Mouse (Mus musculus): ENCODE results near the gene Olfr784. TPM values are rescaled to one million over a fixed set of nuclear protein-coding genes. Genes with fewer than 3 reads are reported as not detected.
"Not testable (repeated sequence)": the region's sequence is repeated elsewhere in the genome, so short reads cannot be mapped to it uniquely, and the experiment has no call there.

Gene Olfr784
- 0.07 TPM in 1 of 2 replicates, not detected in the other for polyA plus RNA-seq (2014; fragmentation: Nextera tagmentation; extraction: Ambion mirVana)

DNA sequence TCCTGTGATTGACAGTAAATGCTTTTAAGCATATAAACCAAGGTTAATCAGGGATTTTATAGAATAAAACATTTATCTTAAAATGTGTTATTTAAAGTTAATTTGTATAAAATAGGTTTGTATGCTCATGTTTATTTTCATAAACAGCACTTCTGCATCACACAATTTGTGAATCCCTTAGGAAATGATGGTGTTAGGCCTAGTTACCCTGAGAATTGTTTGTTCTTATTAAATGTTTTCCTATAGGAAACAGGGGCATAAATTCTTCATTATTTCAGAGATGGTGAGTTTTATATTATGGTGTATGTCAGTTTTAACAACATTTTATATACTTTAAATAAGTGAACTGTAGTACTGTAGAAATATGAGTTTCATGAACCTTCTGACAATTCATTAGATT is at the start of gene Olfr784:
Olfr784 (plus strand) TSS at position 301 of the 400 bp plus-strand sequence.
- no peaks in the 10 kb centered on the region for H3K4me1 ChIP-seq (ENCODE audit: control insufficient read depth, insufficient read depth, low read length)
- H3K9ac ChIP-seq (ENCODE audit: low read depth, low read length), result no peak within 1 kb of the TSS
- no peaks in the 10 kb centered on the region for H3K27me3 ChIP-seq (ENCODE audit: control insufficient read depth, insufficient read depth, low read length)
- H3K36me3 ChIP-seq (ENCODE audit: control insufficient read depth, insufficient read depth, low read length), result no peaks in the 10 kb centered on the region
- H3K9me3 ChIP-seq (ENCODE audit: control insufficient read depth, low read length), result no peaks in the 10 kb centered on the region
- ATAC-seq (ENCODE audit: low FRiP score, low TSS enrichment), result no peak
- H3K27ac ChIP-seq (ENCODE audit: low read depth, low read length), result no peak within 1 kb of the TSS
- H3K4me2 ChIP-seq (replicated peaks; ENCODE audit: low read depth, low read length), result no peak within 1 kb of the TSS
- H3K4me3 ChIP-seq (ENCODE audit: low read length), result no peak within 1 kb of the TSS

DNA sequence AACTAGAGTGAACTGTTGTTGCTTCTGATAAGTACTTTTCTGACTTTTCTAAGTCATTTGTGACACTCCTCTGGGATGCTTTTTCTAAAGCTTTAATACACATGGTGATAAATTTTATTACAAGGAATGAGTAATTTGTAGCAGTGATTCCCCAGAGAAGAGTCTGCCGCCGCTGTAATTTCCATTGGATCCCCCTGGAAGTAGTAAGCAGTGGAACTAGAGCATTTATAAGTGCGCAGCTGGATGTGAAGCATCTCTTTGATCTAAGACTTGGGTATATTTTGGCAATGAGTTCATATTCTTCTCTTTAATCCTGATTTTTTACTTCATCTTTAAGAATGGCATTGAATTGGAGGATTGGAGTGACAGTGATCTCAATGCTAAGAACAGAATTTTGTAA is 35.3 kb upstream of the Olfr784 start, which contains the start of gene Olfr782:
Olfr782 (plus strand) TSS at position 301 of the 400 bp plus-strand sequence.
- no peaks in the 10 kb centered on the region for H3K27me3 ChIP-seq (ENCODE audit: control insufficient read depth, insufficient read depth, low read length)
- WGBS, result 79% methylated on average over 3 of the region's 3 CpGs
- no peak for ATAC-seq (ENCODE audit: low FRiP score, low TSS enrichment)
- H3K4me3 ChIP-seq (ENCODE audit: low read length), result no peak within 1 kb of the TSS
- no peak within 1 kb of the TSS for H3K4me2 ChIP-seq (replicated peaks; ENCODE audit: low read depth, low read length)
- no peak within 1 kb of the TSS for H3K9ac ChIP-seq (ENCODE audit: low read depth, low read length)
- H3K27ac ChIP-seq (ENCODE audit: low read depth, low read length), result no peak within 1 kb of the TSS
- H3K9me3 ChIP-seq (ENCODE audit: control insufficient read depth, low read length), result no peaks in the 10 kb centered on the region
- H3K36me3 ChIP-seq (ENCODE audit: control insufficient read depth, insufficient read depth, low read length), result no peaks in the 10 kb centered on the region
- no peaks in the 10 kb centered on the region for H3K4me1 ChIP-seq (ENCODE audit: control insufficient read depth, insufficient read depth, low read length)

DNA sequence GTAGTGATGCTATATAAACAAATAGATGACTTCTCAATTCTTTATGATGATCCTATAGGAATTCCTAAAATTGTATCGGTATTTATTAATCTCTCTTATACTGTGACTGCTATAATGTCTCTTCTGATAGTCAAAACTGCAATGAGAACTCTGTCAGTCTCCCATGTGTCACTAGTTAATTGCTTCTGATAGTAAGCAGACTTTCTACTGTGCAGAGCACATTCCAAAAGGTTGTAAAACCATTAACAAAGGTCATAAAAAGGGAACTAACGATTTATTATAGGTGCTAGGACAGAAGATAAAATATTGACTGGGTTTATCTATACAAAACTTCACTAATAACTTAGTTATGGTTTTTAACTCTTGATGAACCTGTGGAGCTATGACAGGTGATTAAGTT is 31.4 kb upstream of the Olfr784 start:
- not testable (repeated sequence) for H3K4me3 ChIP-seq (ENCODE audit: low read length); H3K27ac ChIP-seq (ENCODE audit: low read depth, low read length); H3K4me2 ChIP-seq (replicated peaks; ENCODE audit: low read depth, low read length); H3K36me3 ChIP-seq (ENCODE audit: control insufficient read depth, insufficient read depth, low read length); ATAC-seq (ENCODE audit: low FRiP score, low TSS enrichment); H3K4me1 ChIP-seq (ENCODE audit: control insufficient read depth, insufficient read depth, low read length); H3K27me3 ChIP-seq (ENCODE audit: control insufficient read depth, insufficient read depth, low read length); H3K9me3 ChIP-seq (ENCODE audit: control insufficient read depth, low read length); H3K9ac ChIP-seq (ENCODE audit: low read depth, low read length)
- 59% methylated on average over 2 of the region's 2 CpGs for WGBS

DNA sequence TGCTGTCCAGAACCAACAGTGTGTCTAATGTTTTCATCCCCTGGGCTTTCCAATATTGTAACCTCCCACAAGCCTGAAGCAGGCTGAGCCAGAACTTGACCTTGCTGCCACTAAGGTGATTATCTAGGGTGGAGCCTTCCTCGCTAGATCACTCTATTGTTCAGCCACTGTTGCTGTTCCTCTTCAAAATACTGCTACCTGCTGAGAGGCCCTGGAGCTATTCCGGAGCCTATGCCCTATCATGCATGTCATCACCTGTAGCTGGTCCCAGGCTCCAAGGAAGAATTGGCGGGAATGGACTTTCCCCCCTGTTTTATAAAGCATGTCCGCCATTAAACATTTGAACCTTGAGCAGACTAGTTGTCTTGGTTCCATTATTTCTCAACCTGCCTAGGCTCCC is 27.4 kb upstream of the Olfr784 start:
- H3K4me3 ChIP-seq (ENCODE audit: low read length); ATAC-seq (ENCODE audit: low FRiP score, low TSS enrichment); H3K4me2 ChIP-seq (replicated peaks; ENCODE audit: low read depth, low read length); H3K9me3 ChIP-seq (ENCODE audit: control insufficient read depth, low read length); H3K27me3 ChIP-seq (ENCODE audit: control insufficient read depth, insufficient read depth, low read length); H3K9ac ChIP-seq (ENCODE audit: low read depth, low read length); H3K4me1 ChIP-seq (ENCODE audit: control insufficient read depth, insufficient read depth, low read length); H3K36me3 ChIP-seq (ENCODE audit: control insufficient read depth, insufficient read depth, low read length); H3K27ac ChIP-seq (ENCODE audit: low read depth, low read length): not testable (repeated sequence)
- WGBS, result 87% methylated on average over 4 of the region's 4 CpGs

DNA sequence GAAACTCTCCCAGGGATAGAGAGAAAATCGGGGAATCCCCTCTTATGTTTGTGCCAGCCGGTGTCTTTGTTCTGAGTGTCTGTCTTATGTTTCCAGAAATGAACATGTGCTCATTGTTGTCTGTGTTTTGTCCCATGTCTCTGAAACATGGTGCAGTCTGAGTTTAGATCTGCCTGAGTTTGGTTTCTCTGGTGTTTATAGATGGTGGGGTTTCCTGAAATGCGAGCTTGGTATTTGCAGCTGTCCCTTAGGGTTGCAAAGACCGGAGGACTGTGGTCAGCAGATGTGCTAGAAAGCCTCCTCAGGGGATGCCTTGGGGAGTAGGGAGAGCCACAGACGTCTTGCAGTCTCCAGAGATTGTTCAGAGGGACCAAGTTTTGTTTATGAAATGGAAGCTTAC is 26.6 kb upstream of the Olfr784 start:
- no peaks in the 10 kb centered on the region for H3K4me1 ChIP-seq (ENCODE audit: control insufficient read depth, insufficient read depth, low read length)
- ATAC-seq (ENCODE audit: low FRiP score, low TSS enrichment), result no peak
- no peak overlapping the region for H3K4me3 ChIP-seq (ENCODE audit: low read length)
- no peak overlapping the region for H3K9ac ChIP-seq (ENCODE audit: low read depth, low read length)
- H3K27ac ChIP-seq (ENCODE audit: low read depth, low read length), result no peak overlapping the region
- H3K36me3 ChIP-seq (ENCODE audit: control insufficient read depth, insufficient read depth, low read length), result no peaks in the 10 kb centered on the region
- 0 out of 2 replicates have a peak, but pooled peaks cover 3% of the 10 kb centered on the region for H3K9me3 ChIP-seq (ENCODE audit: control insufficient read depth, low read length)
- H3K27me3 ChIP-seq (ENCODE audit: control insufficient read depth, insufficient read depth, low read length), result no peaks in the 10 kb centered on the region
- 75% methylated on average over 5 of the region's 5 CpGs for WGBS
- H3K4me2 ChIP-seq (replicated peaks; ENCODE audit: low read depth, low read length), result no peak overlapping the region

DNA sequence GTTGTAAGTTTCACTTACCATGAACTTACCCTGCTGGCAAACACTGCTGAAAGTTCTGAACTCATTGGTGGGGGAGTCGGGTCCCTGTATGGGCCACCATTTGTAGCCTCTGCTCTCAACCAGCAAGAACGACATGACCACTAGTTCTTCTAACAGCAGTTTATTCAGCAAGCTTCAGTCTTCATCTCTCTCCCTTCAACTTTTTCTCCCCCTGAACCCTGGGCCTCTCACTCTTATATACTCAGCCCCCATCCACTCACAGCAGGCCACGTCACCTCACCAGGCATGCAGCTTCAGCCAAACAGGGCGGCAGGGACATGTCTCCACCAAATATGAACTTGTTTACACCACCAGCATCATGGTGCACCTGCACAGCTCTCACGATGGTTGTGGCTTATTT is 9.8 kb upstream of the Olfr784 start:
- not testable (repeated sequence) for H3K9ac ChIP-seq (ENCODE audit: low read depth, low read length); H3K4me2 ChIP-seq (replicated peaks; ENCODE audit: low read depth, low read length); H3K27ac ChIP-seq (ENCODE audit: low read depth, low read length); ATAC-seq (ENCODE audit: low FRiP score, low TSS enrichment); H3K9me3 ChIP-seq (ENCODE audit: control insufficient read depth, low read length); H3K36me3 ChIP-seq (ENCODE audit: control insufficient read depth, insufficient read depth, low read length); H3K27me3 ChIP-seq (ENCODE audit: control insufficient read depth, insufficient read depth, low read length); H3K4me1 ChIP-seq (ENCODE audit: control insufficient read depth, insufficient read depth, low read length); H3K4me3 ChIP-seq (ENCODE audit: low read length)
- 82% methylated on average over 5 of the region's 5 CpGs for WGBS

DNA sequence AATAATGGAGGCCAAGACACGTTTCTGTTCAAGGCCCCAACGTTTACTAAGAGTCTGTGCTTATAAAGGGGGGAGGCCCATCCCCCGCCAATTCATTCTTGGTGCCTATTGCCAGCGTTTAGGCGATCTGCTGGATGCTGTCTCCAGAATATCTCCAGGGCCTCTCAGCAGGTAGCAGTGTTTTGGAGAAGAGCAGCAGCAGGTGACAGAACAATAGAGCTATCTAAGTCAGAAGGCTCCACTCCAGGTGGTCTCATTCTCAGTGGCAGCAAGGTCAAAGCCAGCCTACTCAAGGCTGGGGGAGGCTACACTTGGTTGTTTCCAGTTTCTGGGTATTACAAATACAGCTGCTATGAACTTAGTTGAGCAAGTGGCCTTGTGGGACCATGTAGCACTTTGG is 17.0 kb downstream of the Olfr784 start:
- Histone ChIP-seq H3K4me1 (ENCODE audit: control insufficient read depth, insufficient read depth, low read length) (no peaks in the 10 kb centered on the region), H3K4me3 (ENCODE audit: low read length) (no peak overlapping the region), H3K9me3 (ENCODE audit: control insufficient read depth, low read length) (no peaks in the 10 kb centered on the region), H3K36me3 (ENCODE audit: control insufficient read depth, insufficient read depth, low read length) (no peaks in the 10 kb centered on the region), H3K9ac (ENCODE audit: low read depth, low read length) (no peak overlapping the region), H3K4me2 (replicated peaks; ENCODE audit: low read depth, low read length) (no peak overlapping the region), H3K27ac (ENCODE audit: low read depth, low read length) (no peak overlapping the region), H3K27me3 (ENCODE audit: control insufficient read depth, insufficient read depth, low read length) (no peaks in the 10 kb centered on the region)
- WGBS, result 49% methylated on average over 5 of the region's 5 CpGs
- no peak for ATAC-seq (ENCODE audit: low FRiP score, low TSS enrichment)

DNA sequence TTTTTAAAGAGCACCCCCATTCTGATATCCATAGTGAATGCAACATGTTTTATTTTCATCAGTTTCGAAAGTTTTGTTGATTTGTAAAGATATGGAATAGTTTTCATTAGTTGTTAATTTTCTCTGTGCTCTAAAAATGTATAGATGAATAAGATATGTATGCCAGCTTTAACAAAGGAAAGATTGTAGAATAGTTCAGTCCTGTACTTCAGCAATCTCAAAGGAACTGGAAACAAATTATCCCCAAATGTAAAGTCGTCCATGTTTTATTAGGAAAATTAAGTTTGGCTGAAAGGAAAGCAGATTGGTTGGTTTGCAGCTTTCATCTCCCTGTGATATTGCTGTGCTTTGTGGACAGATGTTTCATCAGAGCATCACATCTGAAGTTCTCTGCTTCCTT is 21.2 kb downstream of the Olfr784 start, which contains the start of gene Olfr785:
Olfr785 (plus strand) TSS at position 301 of the 400 bp plus-strand sequence.
- 84% methylated on average over 2 of the region's 2 CpGs for WGBS
- Histone ChIP-seq H3K4me2 (replicated peaks; ENCODE audit: low read depth, low read length) (no peak within 1 kb of the TSS), H3K27me3 (ENCODE audit: control insufficient read depth, insufficient read depth, low read length) (no peaks in the 10 kb centered on the region), H3K4me3 (ENCODE audit: low read length) (no peak within 1 kb of the TSS), H3K4me1 (ENCODE audit: control insufficient read depth, insufficient read depth, low read length) (no peaks in the 10 kb centered on the region), H3K9ac (ENCODE audit: low read depth, low read length) (no peak within 1 kb of the TSS), H3K9me3 (ENCODE audit: control insufficient read depth, low read length) (no peaks in the 10 kb centered on the region), H3K27ac (ENCODE audit: low read depth, low read length) (no peak within 1 kb of the TSS), H3K36me3 (ENCODE audit: control insufficient read depth, insufficient read depth, low read length) (no peaks in the 10 kb centered on the region)
- no peak for ATAC-seq (ENCODE audit: low FRiP score, low TSS enrichment)

DNA sequence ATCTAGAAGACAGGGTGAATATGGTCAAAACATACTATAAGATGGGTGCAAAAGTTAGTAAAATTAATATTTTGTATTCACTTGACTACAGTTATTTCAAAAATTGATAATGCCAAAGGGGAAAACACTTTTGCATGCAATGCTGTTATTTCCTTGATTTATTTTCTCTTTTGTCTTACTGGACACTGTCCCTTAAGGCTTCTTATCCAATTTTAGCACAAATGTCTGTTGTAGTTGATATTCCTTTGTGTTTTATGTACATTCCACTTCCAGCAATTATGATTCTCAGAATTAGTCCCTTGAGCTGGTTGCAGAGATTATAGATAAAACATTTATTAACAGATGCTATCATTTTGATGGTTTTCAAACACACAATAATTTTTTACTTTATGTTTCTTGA is 43.1 kb downstream of the Olfr784 start, which contains the start of gene Olfr786:
Olfr786 (plus strand) TSS at position 301 of the 400 bp plus-strand sequence.
- ATAC-seq (ENCODE audit: low FRiP score, low TSS enrichment), result no peak
- H3K9me3 ChIP-seq (ENCODE audit: control insufficient read depth, low read length), result peaks cover 2% of the 10 kb centered on the region; the same call in 1 of the 2 replicates

More for the DNA sequence above, 43.1 kb downstream of the Olfr784 start, which contains the start of gene Olfr786:
- H3K36me3 ChIP-seq (ENCODE audit: control insufficient read depth, insufficient read depth, low read length), result no peaks in the 10 kb centered on the region
- no peak within 1 kb of the TSS for H3K27ac ChIP-seq (ENCODE audit: low read depth, low read length)
- no peak within 1 kb of the TSS for H3K4me3 ChIP-seq (ENCODE audit: low read length)
- H3K4me2 ChIP-seq (replicated peaks; ENCODE audit: low read depth, low read length), result no peak within 1 kb of the TSS
- no peak within 1 kb of the TSS for H3K9ac ChIP-seq (ENCODE audit: low read depth, low read length)
- no peaks in the 10 kb centered on the region for H3K4me1 ChIP-seq (ENCODE audit: control insufficient read depth, insufficient read depth, low read length)
- no peaks in the 10 kb centered on the region for H3K27me3 ChIP-seq (ENCODE audit: control insufficient read depth, insufficient read depth, low read length)
